ENCODE assay signal across 8 mouse cellular contexts in the genomic region with DNA sequence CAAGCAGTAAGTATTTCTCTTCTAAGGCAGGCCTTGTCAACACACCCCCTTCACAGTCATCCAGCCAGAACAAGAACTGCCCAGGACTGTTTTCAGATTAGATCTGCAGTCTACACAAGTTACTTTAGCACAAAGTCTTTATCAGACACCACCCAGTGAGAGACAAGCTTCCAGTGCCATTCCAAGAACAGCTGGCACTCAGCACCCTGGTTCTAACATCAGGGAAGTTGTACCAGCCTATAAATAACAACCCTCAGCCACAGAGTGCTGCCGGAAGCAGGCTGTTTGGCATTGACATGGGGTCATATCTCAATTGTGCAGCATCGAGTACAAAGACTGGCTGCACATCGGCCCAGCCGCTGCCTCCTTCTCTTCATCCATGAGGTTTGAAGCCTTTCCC. TPM values are rescaled to one million over a fixed set of nuclear protein-coding genes. Genes with fewer than 3 reads are reported as not detected.
DNase-seq lines count a peak whose midpoint lies in the region; ATAC-seq lines count a peak whose summit lies in the region.

No protein-coding gene starts in this region.

- H3K4me1 ChIP-seq in embryonic facial prominence, embryonic 14.5 days (ENCODE audit: control insufficient read depth, insufficient read depth, low read length) = peaks cover 10% of the 10 kb centered on the region
- peaks cover 24% of the 10 kb centered on the region for H3K4me1 ChIP-seq in hindbrain, embryonic 12.5 days

- no peaks in the 10 kb centered on the region for H3K36me3 ChIP-seq in embryonic facial prominence, embryonic 14.5 days (ENCODE audit: control insufficient read depth, insufficient read depth, low read length)
- no peaks in the 10 kb centered on the region for H3K36me3 ChIP-seq in hindbrain, embryonic 12.5 days

- 25% methylated on average over 4 of the region's 4 CpGs for WGBS in embryonic facial prominence, embryonic 14.5 days
- WGBS in hindbrain, embryonic 12.5 days = 21% methylated on average over 4 of the region's 4 CpGs

- intact Hi-C loops in gastrocnemius, postnatal 36 days (cut with DNase I) = no loop called here

- no peak overlapping the region for H3K4me3 ChIP-seq in embryonic facial prominence, embryonic 14.5 days (ENCODE audit: low read depth, low read length)
- H3K4me3 ChIP-seq in hindbrain, embryonic 12.5 days = no peak overlapping the region

- DNase-seq in gastrocnemius, postnatal 25 days = peak; percentile 17
- DNase-seq in gastrocnemius, postnatal 36 days = no peak
- no peak for DNase-seq in embryonic facial prominence, embryonic 14.5 days (ENCODE audit: low spot score)
- peak; percentile 68 for DNase-seq in lung, postnatal 10 days
- DNase-seq in thymus, postnatal 10 days (ENCODE audit: low spot score in 2 of 2) = peak; percentile 27 to 33
- no peak for DNase-seq in cerebellum, adult 9-11 months
- no peak for DNase-seq in right cerebral cortex, postnatal 4 days

- H3K27ac ChIP-seq in embryonic facial prominence, embryonic 14.5 days (replicated peaks; ENCODE audit: low read depth, low read length) = 0 out of 2 replicates have a peak overlapping the region, but pooled peaks have one; percentile 0
- H3K27ac ChIP-seq in hindbrain, embryonic 12.5 days = no peak overlapping the region

- H3K9ac ChIP-seq in embryonic facial prominence, embryonic 14.5 days (ENCODE audit: low read depth, low read length) = no peak overlapping the region
- H3K9ac ChIP-seq in hindbrain, embryonic 12.5 days = no peak overlapping the region

- no peaks in the 10 kb centered on the region for H3K9me3 ChIP-seq in embryonic facial prominence, embryonic 14.5 days (ENCODE audit: control insufficient read depth, low read length)
- no peaks in the 10 kb centered on the region for H3K9me3 ChIP-seq in hindbrain, embryonic 12.5 days (replicated peaks)

- ATAC-seq in embryonic facial prominence, embryonic 14.5 days (ENCODE audit: low read depth) = no peak
- ATAC-seq in hindbrain, embryonic 12.5 days (ENCODE audit: low FRiP score) = no peak

- H3K4me2 ChIP-seq in embryonic facial prominence, embryonic 14.5 days (ENCODE audit: low read depth, low read length) = peak overlapping the region; percentile 18; the same call in 1 of the 2 replicates
- H3K4me2 ChIP-seq in hindbrain, embryonic 12.5 days (replicated peaks) = peak overlapping the region; percentile 0; the same call in 1 of the 2 replicates

- H3K27me3 ChIP-seq in embryonic facial prominence, embryonic 14.5 days (replicated peaks; ENCODE audit: control insufficient read depth, insufficient read depth, low read length) = no peaks in the 10 kb centered on the region
- no peaks in the 10 kb centered on the region; the same call in 1 of the 2 replicates for H3K27me3 ChIP-seq in hindbrain, embryonic 12.5 days

RNA-seq across cellular contexts. Expression of gene Ripor2, which starts 21.0 kb away (rescaled TPM):
- total RNA-seq in gastrocnemius, postnatal 25 days (2021) = 1 to 10 TPM; 2.8 to 4.9 TPM
- total RNA-seq in gastrocnemius, postnatal 36 days (2021) = 1 to 10 TPM; 2.5 to 5.4 TPM
- polyA plus RNA-seq in embryonic facial prominence, embryonic 14.5 days (2014; fragmentation: Nextera tagmentation; extraction: Ambion mirVana) = 6.5 and 7.0 TPM in 2 replicates
- polyA plus RNA-seq in hindbrain, embryonic 12.5 days (2016; fragmentation: Nextera tagmentation; extraction: Ambion mirVana) = 16.3 and 22.3 TPM in 2 replicates

Comparison
In these comparisons a context has a peak if more than half of its experiments do, and no peak if none do; other contexts are left out.
1. DNase-seq: peak in gastrocnemius, postnatal 25 days (single experiment), lung, postnatal 10 days (single experiment) and thymus, postnatal 10 days (2 of 2); none in gastrocnemius, postnatal 36 days (0 of 2), embryonic facial prominence, embryonic 14.5 days (single experiment), cerebellum, adult 9-11 months (single experiment) and right cerebral cortex, postnatal 4 days (single experiment).